Mouse (Mus musculus): ENCODE results near the gene Tmem186.

The Tmem186 gene

GRCm38 (mm10) chr16:8667261-8667660 is 29.7 kb upstream of the Tmem186 start:
- no peak for DNase-seq (ENCODE audit: low spot score)

- no peak for DNase-seq (ENCODE audit: low spot score)
These were observed 28.9 kb upstream of the Tmem186 start for GRCm38 (mm10) chr16:8666452-8666851.

- no peak for DNase-seq (ENCODE audit: low spot score)
These were observed 27.9 kb upstream of the Tmem186 start for GRCm38 (mm10) chr16:8665367-8665766.

- DNase-seq (ENCODE audit: low spot score) = no peak
These were observed 26.4 kb upstream of the Tmem186 start for GRCm38 (mm10) chr16:8663606-8664539.

GRCm38 (mm10) chr16:8663022-8663421 is 25.5 kb upstream of the Tmem186 start:
- no peak for DNase-seq (ENCODE audit: low spot score)

- DNase-seq (ENCODE audit: low spot score) = no peak
These were observed 21.3 kb upstream of the Tmem186 start for GRCm38 (mm10) chr16:8658764-8659163.

GRCm38 (mm10) chr16:8658349-8658748 is 20.8 kb upstream of the Tmem186 start:
- no peak for DNase-seq (ENCODE audit: low spot score)

GRCm38 (mm10) chr16:8656256-8656655 is 18.7 kb upstream of the Tmem186 start:
- no peak for DNase-seq (ENCODE audit: low spot score)

- DNase-seq (ENCODE audit: low spot score) = no peak
These were observed 18.1 kb upstream of the Tmem186 start for GRCm38 (mm10) chr16:8655599-8655998.

- no peak for DNase-seq (ENCODE audit: low spot score)
These were observed 17.6 kb upstream of the Tmem186 start for GRCm38 (mm10) chr16:8655108-8655507.

- DNase-seq (ENCODE audit: low spot score) = no peak
These were observed 12.5 kb upstream of the Tmem186 start for GRCm38 (mm10) chr16:8650007-8650406.

GRCm38 (mm10) chr16:8645546-8645945 is 8.0 kb upstream of the Tmem186 start:
- DNase-seq (ENCODE audit: low spot score) = no peak

GRCm38 (mm10) chr16:8643855-8644254 is 6.3 kb upstream of the Tmem186 start:
- no peak for DNase-seq (ENCODE audit: low spot score)

- no peak for DNase-seq (ENCODE audit: low spot score)
These were observed 2.1 kb upstream of the Tmem186 start for GRCm38 (mm10) chr16:8639466-8640191.

- DNase-seq (ENCODE audit: low spot score) = no peak
These were observed 619 bp upstream of the Tmem186 start for GRCm38 (mm10) chr16:8638131-8638530.

GRCm38 (mm10) chr16:8636867-8637216 is 670 bp downstream of the Tmem186 start:
- no peak for DNase-seq (ENCODE audit: low spot score)

GRCm38 (mm10) chr16:8631428-8631827 is 6.1 kb downstream of the Tmem186 start:
- DNase-seq (ENCODE audit: low spot score) = no peak

GRCm38 (mm10) chr16:8630419-8630818 is 7.1 kb downstream of the Tmem186 start:
- no peak for DNase-seq (ENCODE audit: low spot score)

GRCm38 (mm10) chr16:8620315-8621115 is 17.0 kb downstream of the Tmem186 start:
- no peak for DNase-seq (ENCODE audit: low spot score)

- DNase-seq (ENCODE audit: low spot score) = no peak
These were observed 17.7 kb downstream of the Tmem186 start for GRCm38 (mm10) chr16:8619659-8620314.

- DNase-seq (ENCODE audit: low spot score) = no peak
These were observed 24.1 kb downstream of the Tmem186 start for GRCm38 (mm10) chr16:8613447-8613846.

GRCm38 (mm10) chr16:8613039-8613438 is 24.5 kb downstream of the Tmem186 start:
- DNase-seq (ENCODE audit: low spot score) = no peak

Measured in ovary, postnatal 14 days (tissue).